Mouse (Mus musculus): Measurements from ENCODE around the gene Lyz2. TPM values are rescaled to one million over a fixed set of nuclear protein-coding genes. Genes with fewer than 3 reads are reported as not detected.

The Lyz2 gene
- polyA plus RNA-seq, 1 experiment: 287 TPM

Other genes with a start within 250 kb of the Lyz2 start
- gene Lrrc10, start 237.0 kb downstream of the Lyz2 start, polyA plus RNA-seq (2012; rRNA removed): 0.07 and 0.10 TPM in 2 replicates
- 94.0 and 107 TPM in 2 replicates for gene Cct2, start 218.5 kb downstream of the Lyz2 start, polyA plus RNA-seq (2012; rRNA removed)
- gene Frs2, start 133.8 kb downstream of the Lyz2 start, polyA plus RNA-seq (2012; rRNA removed): 5.8 and 10.9 TPM in 2 replicates
- gene Yeats4, start 57.8 kb downstream of the Lyz2 start, polyA plus RNA-seq (2012; rRNA removed): 20.5 and 22.0 TPM in 2 replicates
- not detected in 2 replicates for gene 9530003J23Rik, start 43.6 kb downstream of the Lyz2 start, polyA plus RNA-seq (2012; rRNA removed)
- gene Lyz1, start 10.5 kb upstream of the Lyz2 start, polyA plus RNA-seq (2012; rRNA removed): 6,088 and 8,337 TPM in 2 replicates
- 21.5 and 33.3 TPM in 2 replicates for gene Cpsf6, start 97.7 kb upstream of the Lyz2 start, polyA plus RNA-seq (2012; rRNA removed)